Mouse (Mus musculus) MEL (cell line): Measurements from ENCODE around the gene Rpl10-ps3. TPM values are rescaled to one million over a fixed set of nuclear protein-coding genes. Genes with fewer than 3 reads are reported as not detected.

Source experiments
- DNase-seq: peaks from one replicate; pipeline ENCODE4 v3.0.0; 2011; ENCODE audit warnings: low read depth, low spot score
- H3K27ac ChIP-seq: 2 replicates; pipeline ENCODE4 v1.5.1; 2012; ENCODE audit warnings: low read depth, mild to moderate bottlenecking, control low read depth, low read length, moderate library complexity; ENCODE audit not compliant: control insufficient read depth
- H3K27me3 ChIP-seq, 2 experiments: fragments of 150-350 bp in 1 of 2; sonication (generic) in 1 of 2; 2 replicates each; pipeline ENCODE4 v1.6.1; 2012; ENCODE audit warnings: low read length in 2 of 2, mild to moderate bottlenecking in 2 of 2, improper control_type of control experiment in 1 of 2, moderate library complexity in 1 of 2; ENCODE audit not compliant: insufficient read depth in 2 of 2, control insufficient read depth in 1 of 2
- H3K36me3 ChIP-seq, 2 experiments: 2 replicates each; pipeline ENCODE4 v1.6.1; 2012 to 2014; ENCODE audit warnings: low read length in 2 of 2, improper control_type of control experiment in 1 of 2, inconsistent platforms in 1 of 2, mild to moderate bottlenecking in 1 of 2; ENCODE audit not compliant: insufficient read depth in 2 of 2, control insufficient read depth in 1 of 2
- H3K4me1 ChIP-seq, 2 experiments: fragments of 150-350 bp in 1 of 2; sonication (generic) in 1 of 2; 2 replicates each; pipeline ENCODE4 v1.6.1; 2012; ENCODE audit warnings: low read length in 2 of 2, improper control_type of control experiment in 1 of 2, mild to moderate bottlenecking in 1 of 2; ENCODE audit not compliant: insufficient read depth in 2 of 2, control insufficient read depth in 1 of 2
- H3K4me3 ChIP-seq, 2 experiments: fragments of 150-350 bp in 1 of 2; sonication (generic) in 1 of 2; 2 replicates each; pipeline ENCODE4 v1.5.1; 2012; ENCODE audit warnings: low read depth in 2 of 2, low read length in 2 of 2, mild to moderate bottlenecking in 2 of 2, moderate library complexity in 2 of 2, control low read depth in 1 of 2, improper control_type of control experiment in 1 of 2; ENCODE audit not compliant: control insufficient read depth in 1 of 2, insufficient read depth in 1 of 2
- H3K79me2 ChIP-seq: 2 replicates; pipeline ENCODE4 v1.6.1; 2012; ENCODE audit warnings: mild to moderate bottlenecking, low read length, moderate library complexity; ENCODE audit not compliant: control insufficient read depth, poor library complexity, insufficient read depth
- H3K9ac ChIP-seq: 2 replicates; pipeline ENCODE4 v1.6.1; 2012; ENCODE audit warnings: low read depth, mild to moderate bottlenecking, control low read depth, low read length, moderate library complexity; ENCODE audit not compliant: control insufficient read depth, poor library complexity, severe bottlenecking
- H3K9me3 ChIP-seq: fragments of 150-350 bp; sonication (generic); replicated peaks from 2 replicates; pipeline ENCODE4 v1.6.1; 2012; ENCODE audit warnings: mild to moderate bottlenecking, low read length, improper control_type of control experiment, moderate library complexity; ENCODE audit not compliant: insufficient read depth
- CHD2 ChIP-seq: IDR thresholded peaks from 2 replicates; pipeline ENCODE4 v1.6.1; 2011; ENCODE audit warnings: low read length, improper control_type of control experiment
- CTCF ChIP-seq, 3 experiments: IDR thresholded peaks in 2 of 3; conservative IDR thresholded peaks in 1 of 3; 2 replicates each; pipeline ENCODE4 v1.5.1; 2011 to 2012; ENCODE audit warnings: low read length in 3 of 3, low read depth in 2 of 3, mild to moderate bottlenecking in 2 of 3, improper control_type of control experiment in 1 of 3, inconsistent platforms in 1 of 3, mixed read lengths in 1 of 3, moderate library complexity in 1 of 3; ENCODE audit not compliant: control insufficient read depth in 1 of 3, insufficient read depth in 1 of 3, poor library complexity in 1 of 3, severe bottlenecking in 1 of 3
- ETS1 ChIP-seq: IDR thresholded peaks from 2 replicates; pipeline ENCODE4 v1.6.1; 2012; ENCODE audit warnings: low read depth, mild to moderate bottlenecking, inconsistent platforms, low read length, improper control_type of control experiment, moderate library complexity
- JUND ChIP-seq: IDR thresholded peaks from 2 replicates; pipeline ENCODE4 v1.6.1; 2011; ENCODE audit warnings: low read depth, mild to moderate bottlenecking, improper control_type of control experiment, low read length
- MAX ChIP-seq: IDR thresholded peaks from 2 replicates; pipeline ENCODE4 v1.6.1; 2011; ENCODE audit warnings: low read length, improper control_type of control experiment
- MAZ ChIP-seq: IDR thresholded peaks from 2 replicates; pipeline ENCODE4 v1.6.1; 2012; ENCODE audit warnings: low read depth, mild to moderate bottlenecking, inconsistent platforms, low read length, improper control_type of control experiment
- NELFE ChIP-seq: IDR thresholded peaks from 2 replicates; pipeline ENCODE4 v1.6.1; 2011; ENCODE audit warnings: low read depth, low read length, improper control_type of control experiment
- POLR2A ChIP-seq, 2 experiments: IDR thresholded peaks; 2 replicates each; pipeline ENCODE4 v1.6.1; 2011 to 2012; ENCODE audit warnings: low read length in 2 of 2, mild to moderate bottlenecking in 2 of 2, control low read depth in 1 of 2, improper control_type of control experiment in 1 of 2, low read depth in 1 of 2, moderate library complexity in 1 of 2; ENCODE audit not compliant: control insufficient read depth in 1 of 2, insufficient read depth in 1 of 2, poor library complexity in 1 of 2
- RAD21 ChIP-seq: IDR thresholded peaks from 2 replicates; pipeline ENCODE4 v1.6.1; 2011; ENCODE audit warnings: mild to moderate bottlenecking, low read depth, low read length, improper control_type of control experiment
- SMC3 ChIP-seq: IDR thresholded peaks from 2 replicates; pipeline ENCODE4 v1.6.1; 2011; ENCODE audit warnings: low read depth, low read length, improper control_type of control experiment
- USF1 ChIP-seq: IDR thresholded peaks from 2 replicates; pipeline ENCODE4 v1.6.1; 2014; ENCODE audit warnings: low read depth, mild to moderate bottlenecking, inconsistent platforms, low read length, improper control_type of control experiment, moderate library complexity
- ZC3H11A ChIP-seq: IDR thresholded peaks from 2 replicates; pipeline ENCODE4 v1.6.1; 2012; ENCODE audit warnings: low read depth, mild to moderate bottlenecking, inconsistent platforms, low read length, improper control_type of control experiment
- ZMIZ1 ChIP-seq: IDR thresholded peaks from 2 replicates; pipeline ENCODE4 v1.6.1; 2012; ENCODE audit warnings: low read depth, mild to moderate bottlenecking, inconsistent platforms, low read length, improper control_type of control experiment, moderate library complexity
- ZNF384 ChIP-seq: IDR thresholded peaks from 2 replicates; pipeline ENCODE4 v1.6.1; 2012; ENCODE audit warnings: low read depth, mild to moderate bottlenecking, inconsistent platforms, low read length, improper control_type of control experiment
- polyA plus RNA-seq, 2 experiments: library from polyadenylated mRNA; stranded (reverse) in 1 of 2; unstranded in 1 of 2; fragments of >175 nt in 1 of 2; fragments of >200 nt in 1 of 2; gene quantifications; 2 replicates each; pipeline versions ENCODE4 v1.2.1 to v1.2.4; 2012; ENCODE audit warnings: low replicate concordance in 2 of 2, low read depth in 1 of 2; ENCODE audit not compliant: insufficient read length in 2 of 2, insufficient read depth in 1 of 2, missing spikeins in 1 of 2
- total RNA-seq: library from RNA; depleted of rRNA; stranded (reverse); fragments of 300-350 nt; gene quantifications from 2 replicates; pipeline ENCODE4 v1.2.3, GENCODE M21; 2012

Rpl10-ps3 gene
- total and polyA plus RNA-seq, 3 experiments = 196 to 2,425 (median 355) TPM

- H3K79me2 ChIP-seq = no peaks in the 10 kb centered on the region
- TF ChIP-seq CTCF (IDR thresholded peaks at IDR 0.05 in 2 of 3, conservative IDR thresholded peaks at IDR 0.05 in 1 of 3; ENCODE audit: control insufficient read depth in 1 of 3, insufficient read depth in 1 of 3, low read depth in 2 of 3, low read length in 3 of 3, poor library complexity in 1 of 3, severe bottlenecking in 1 of 3) (peak; percentile 58 to 82 (median 78)), RAD21 (peak; percentile 50), MAX (no peak), USF1 (no peak), POLR2A (IDR thresholded peaks at IDR 0.05; ENCODE audit: control insufficient read depth in 1 of 2, insufficient read depth in 1 of 2, low read depth in 1 of 2, low read length in 2 of 2, poor library complexity in 1 of 2) (no peak), ZC3H11A (peak; percentile 33), SMC3 (peak; percentile 92), CHD2 (no peak)
- H3K27me3 ChIP-seq = no peaks in the 10 kb centered on the region
- peak; percentile 55 for DNase-seq
- no peak overlapping the region for H3K9ac ChIP-seq
- H3K4me3 ChIP-seq = no peak overlapping the region
- no peaks in the 10 kb centered on the region for H3K9me3 ChIP-seq
- no peak overlapping the region for H3K27ac ChIP-seq
- H3K4me1 ChIP-seq = no peaks in the 10 kb centered on the region
- no peaks in the 10 kb centered on the region for H3K36me3 ChIP-seq
Observed at GRCm38 (mm10) chr9:50333413-50333812, 11.4 kb downstream of the Rpl10-ps3 start.

DNA sequence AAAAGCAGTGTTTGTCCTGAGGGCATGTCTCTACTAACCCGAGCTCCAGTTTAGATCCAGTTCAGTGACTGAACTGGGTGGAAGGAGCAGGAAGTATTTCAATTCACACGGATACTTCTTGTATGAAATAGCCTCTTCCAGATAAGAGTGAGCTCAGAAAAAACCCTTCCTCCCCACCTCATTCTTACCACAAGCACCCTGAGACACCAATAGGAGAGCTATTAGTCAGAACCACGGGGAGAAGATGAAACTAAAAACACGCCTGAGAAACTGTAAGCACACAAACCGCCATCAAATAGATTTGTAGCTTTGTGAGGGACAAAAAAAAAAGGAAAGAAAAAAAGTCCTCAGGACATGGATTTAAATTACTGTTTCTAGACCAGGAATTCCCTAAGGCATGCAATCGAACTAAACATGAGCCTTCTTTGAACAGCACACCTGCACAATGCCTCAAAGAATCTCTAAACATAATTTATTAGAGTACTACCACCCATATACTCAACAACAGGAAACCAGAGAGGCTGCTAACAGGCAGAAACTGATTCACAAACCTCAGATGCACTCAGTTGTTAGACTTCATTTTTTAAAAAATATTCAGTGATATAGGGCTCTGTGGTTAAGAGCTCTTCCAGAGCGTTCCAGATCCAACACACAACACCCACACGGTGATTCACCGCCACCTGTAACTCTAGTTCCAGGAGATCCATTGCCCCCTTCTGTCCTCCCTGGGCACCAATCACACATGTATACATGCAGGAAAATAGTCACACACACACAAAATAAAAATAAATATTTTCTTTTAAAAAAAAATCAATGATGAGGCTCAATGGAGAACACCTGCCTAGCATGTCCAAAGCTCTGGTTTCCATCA lies 20.2 kb downstream of the Rpl10-ps3 start:
- Histone ChIP-seq H3K4me3 (no peak overlapping the region), H3K4me1 (no peaks in the 10 kb centered on the region), H3K27me3 (no peaks in the 10 kb centered on the region), H3K9me3 (no peaks in the 10 kb centered on the region), H3K36me3 (no peaks in the 10 kb centered on the region), H3K9ac (no peak overlapping the region), H3K27ac (no peak overlapping the region), H3K79me2 (no peaks in the 10 kb centered on the region)
- DNase-seq = no peak
- TF ChIP-seq JUND = no peak
- TF ChIP-seq POLR2A (IDR thresholded peaks at IDR 0.05; ENCODE audit: control insufficient read depth in 1 of 2, insufficient read depth in 1 of 2, low read depth in 1 of 2, low read length in 2 of 2, poor library complexity in 1 of 2) = no peak
- TF ChIP-seq CTCF (IDR thresholded peaks at IDR 0.05 in 2 of 3, conservative IDR thresholded peaks at IDR 0.05 in 1 of 3; ENCODE audit: control insufficient read depth in 1 of 3, insufficient read depth in 1 of 3, low read depth in 2 of 3, low read length in 3 of 3, poor library complexity in 1 of 3, severe bottlenecking in 1 of 3) = no peak
- no peak for TF ChIP-seq ZNF384
- TF ChIP-seq ETS1 = no peak
- TF ChIP-seq RAD21 = no peak
- no peak for TF ChIP-seq ZC3H11A
- TF ChIP-seq MAZ = no peak
- TF ChIP-seq NELFE = no peak
- TF ChIP-seq ZMIZ1 = no peak
